Mouse (Mus musculus) right cerebral cortex, postnatal 14 days (tissue): ENCODE measurements around the gene Il4.
"Not testable (repeated sequence)": the region's sequence is repeated elsewhere in the genome, so short reads cannot be mapped to it uniquely, and the experiment has no call there.

Source experiments
- DNase-seq: peaks from one replicate; pipeline ENCODE4 v3.0.0; 2022

Gene Il4

DNA sequence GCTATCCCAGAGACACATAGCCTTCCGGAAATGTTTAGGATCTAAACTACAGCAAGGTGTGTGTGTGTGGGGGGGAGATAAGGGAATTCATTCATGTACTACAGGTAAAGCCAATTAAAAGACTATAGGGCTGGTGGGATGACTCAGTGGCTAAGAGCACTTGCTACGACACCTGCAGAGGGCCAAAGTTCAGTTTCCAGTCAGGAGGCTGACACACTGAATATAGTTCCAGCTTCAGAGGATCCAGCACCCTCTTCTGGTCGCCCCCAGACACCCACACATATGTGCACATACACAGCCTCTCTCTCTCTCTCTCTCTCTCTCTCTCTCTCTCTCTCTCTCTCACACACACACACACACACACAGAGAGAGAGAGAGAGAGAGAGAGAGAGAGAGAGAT lies 60.5 kb downstream of the Il4 start:
- not testable (repeated sequence) for DNase-seq

- DNase-seq = not testable (repeated sequence)
These were observed 61.9 kb downstream of the Il4 start for GRCm38 (mm10) chr11:53556529-53556928.
